Mouse (Mus musculus) megakaryocyte-erythroid progenitor cell, adult 5-6 weeks (primary cell): ENCODE data around the gene Tifab. TPM values are rescaled to one million over a fixed set of nuclear protein-coding genes. Genes with fewer than 3 reads are reported as not detected.

ENCODE experiments used
- ATAC-seq: replicated peaks from 2 replicates; pipeline ENCODE4 v1.8.0; 2016; ENCODE audit warnings: mild to moderate bottlenecking, inconsistent platforms; ENCODE audit not compliant: severe bottlenecking, poor library complexity, low FRiP score, low TSS enrichment
- total RNA-seq, 2 experiments: library from RNA; stranded (forward) in 1 of 2; stranded (reverse) in 1 of 2; fragments of 200-1000, 215-1000 nt in 1 of 2; fragments of >200 nt in 1 of 2; fragmentation: Nextera tagmentation in 1 of 2; gene quantifications; 2 replicates each; pipeline ENCODE4 v1.2.3; 2014 to 2017

Gene Tifab
- total RNA-seq, 2 experiments from 2014 or later = 0.56 to 3.1 TPM

- no peak for ATAC-seq
These were observed 5.0 kb upstream of the Tifab start for GRCm38 (mm10) chr13:56183687-56184086.

GRCm38 (mm10) chr13:56181424-56181823, 2.7 kb upstream of the Tifab start:
- no peak for ATAC-seq

GRCm38 (mm10) chr13:56176310-56176709, 2.4 kb downstream of the Tifab start:
- ATAC-seq = no peak

GRCm38 (mm10) chr13:56175848-56176247, 2.8 kb downstream of the Tifab start:
- ATAC-seq = no peak

- no peak for ATAC-seq
These were observed 5.7 kb downstream of the Tifab start for GRCm38 (mm10) chr13:56172901-56173545.

- no peak for ATAC-seq
These were observed 6.6 kb downstream of the Tifab start for GRCm38 (mm10) chr13:56172106-56172505.

GRCm38 (mm10) chr13:56168403-56168781, 10.3 kb downstream of the Tifab start:
- ATAC-seq = no peak

- 0 out of 2 replicates have a peak, but pooled peaks have one; percentile 51 for ATAC-seq
These were observed 11.0 kb downstream of the Tifab start for GRCm38 (mm10) chr13:56167446-56168402.

- ATAC-seq = no peak
These were observed 13.1 kb downstream of the Tifab start for GRCm38 (mm10) chr13:56165561-56165960.

GRCm38 (mm10) chr13:56164372-56164771, 14.3 kb downstream of the Tifab start:
- no peak for ATAC-seq

- no peak for ATAC-seq
These were observed 14.9 kb downstream of the Tifab start for GRCm38 (mm10) chr13:56163751-56164150.

GRCm38 (mm10) chr13:56162859-56163258, 15.8 kb downstream of the Tifab start:
- ATAC-seq = no peak

- peak; percentile 58; the same call in 1 of the 2 replicates for ATAC-seq
These were observed 18.9 kb downstream of the Tifab start for GRCm38 (mm10) chr13:56159614-56160363.

- peak; percentile 66 for ATAC-seq
These were observed 19.6 kb downstream of the Tifab start for GRCm38 (mm10) chr13:56159016-56159601.

GRCm38 (mm10) chr13:56155671-56156070, 23.0 kb downstream of the Tifab start:
- ATAC-seq = no peak

- ATAC-seq = no peak
These were observed 23.6 kb downstream of the Tifab start for GRCm38 (mm10) chr13:56155048-56155447.

- ATAC-seq = peak; percentile 54; the same call in 1 of the 2 replicates
These were observed 25.8 kb downstream of the Tifab start for GRCm38 (mm10) chr13:56152773-56153460.

GRCm38 (mm10) chr13:56151404-56152226, 27.1 kb downstream of the Tifab start:
- peak; percentile 91 for ATAC-seq
